ENCODE assay signal across 10 mouse cellular contexts in the genomic region with DNA sequence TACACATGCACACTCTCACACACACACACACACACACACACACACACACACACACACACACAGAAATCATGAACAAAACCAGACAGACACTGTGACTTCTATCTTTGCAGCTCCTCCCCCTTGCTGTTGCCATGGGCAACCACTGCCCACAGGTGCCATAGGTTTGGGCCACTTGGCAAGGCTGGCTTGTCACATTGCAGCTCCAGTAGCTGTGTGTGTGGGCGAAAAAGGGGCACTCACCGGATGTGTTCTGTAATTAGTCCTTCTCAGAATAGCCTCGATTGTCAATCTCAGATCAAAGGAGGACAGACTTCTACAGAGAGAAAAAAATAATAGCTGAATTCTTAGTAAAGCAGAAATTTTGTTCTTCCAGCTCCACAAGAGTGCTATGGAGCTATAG.
A peak's percentile ranks its signal among the peaks of the same experiment; 100 is the strongest.
DNase-seq lines count a peak whose midpoint lies in the region; ATAC-seq and TF ChIP-seq lines count a peak whose summit lies in the region.
"Had no signal": no experiment of that assay in that cellular context is flagged by ENCODE, and none has a peak within 500 bp of the region (broad histone marks: within the 10 kb centered on the region; RNA-seq: fewer than 3 reads in every experiment).

No protein-coding gene starts in this region.

- no peak overlapping the region for H3K4me3 ChIP-seq in kidney, embryonic 14.5 days (ENCODE audit: low read length)
- no peak overlapping the region for H3K4me3 ChIP-seq in kidney, adult 2 months (ENCODE audit: insufficient read depth, low read depth, low read length)
- H3K4me3 ChIP-seq: liver, embryonic 13.5 days had no signal

- H3K36me3 ChIP-seq in kidney, embryonic 14.5 days (ENCODE audit: control insufficient read depth, insufficient read depth, low read length): no peaks in the 10 kb centered on the region
- no peaks in the 10 kb centered on the region for H3K36me3 ChIP-seq in kidney, adult 2 months (ENCODE audit: control insufficient read depth, insufficient read depth, low read length)
- H3K36me3 ChIP-seq: liver, embryonic 13.5 days had no signal

- no peaks in the 10 kb centered on the region for H3K27me3 ChIP-seq in kidney, embryonic 14.5 days (ENCODE audit: control insufficient read depth, insufficient read depth, low read length)
- H3K27me3 ChIP-seq in kidney, adult 2 months (replicated peaks; ENCODE audit: control insufficient read depth, insufficient read depth, low read length): no peaks in the 10 kb centered on the region
- H3K27me3 ChIP-seq: liver, embryonic 13.5 days had no signal

- H3K27ac ChIP-seq in kidney, embryonic 14.5 days (ENCODE audit: low read depth, low read length): no peak overlapping the region
- H3K27ac ChIP-seq in kidney, adult 2 months (ENCODE audit: insufficient read depth, low read depth, low read length): no peak overlapping the region
- H3K27ac ChIP-seq: liver, embryonic 13.5 days had no signal

- ATAC-seq in activated CD4-positive, CD25-positive, alpha-beta regulatory T cell, adult 4 months: peak; percentile 94
- no peak for ATAC-seq in kidney, embryonic 14.5 days (ENCODE audit: low FRiP score, low TSS enrichment)

- TF ChIP-seq POLR2A in kidney, adult 2 months (IDR thresholded peaks at IDR 0.05; ENCODE audit: low read depth, low read length): no peak

- H3K9me3 ChIP-seq in kidney, embryonic 14.5 days (ENCODE audit: control insufficient read depth, low read length): no peaks in the 10 kb centered on the region
- H3K9me3 ChIP-seq: liver, embryonic 13.5 days had no signal

- H3K4me1 ChIP-seq in kidney, embryonic 14.5 days (ENCODE audit: control insufficient read depth, insufficient read depth, low read length): no peaks in the 10 kb centered on the region
- no peaks in the 10 kb centered on the region for H3K4me1 ChIP-seq in kidney, adult 2 months (ENCODE audit: control insufficient read depth, insufficient read depth, low read length)
- H3K4me1 ChIP-seq: liver, embryonic 13.5 days had no signal

- H3K4me2 ChIP-seq in kidney, embryonic 14.5 days (replicated peaks; ENCODE audit: low read depth, low read length): no peak overlapping the region
- H3K4me2 ChIP-seq: liver, embryonic 13.5 days had no signal

- no peak for TF ChIP-seq CTCF in kidney, adult 2 months (conservative IDR thresholded peaks at IDR 0.05; ENCODE audit: insufficient read depth, insufficient read length, low read depth, low read length)

- H3K9ac ChIP-seq in kidney, embryonic 14.5 days (ENCODE audit: low read depth, low read length): no peak overlapping the region
- H3K9ac ChIP-seq: liver, embryonic 13.5 days had no signal

- peak; percentile 13 to 18 for DNase-seq in kidney, postnatal 4 days
- no peak for DNase-seq in kidney, postnatal 14 days
- peak; percentile 15 to 36 for DNase-seq in layer of hippocampus, postnatal 10 days (ENCODE audit: low spot score in 2 of 2)
- DNase-seq in retina, postnatal 1 day: peak; percentile 90
- no peak for DNase-seq in kidney, adult 2 months
- DNase-seq in gastrocnemius, adult 18-20 months (ENCODE audit: low spot score): no peak
- DNase-seq: heart, postnatal 10 days; liver, embryonic 13.5 days had no signal

- 75% methylated on average over 3 of the region's 3 CpGs for WGBS in kidney, embryonic 14.5 days
- 67% methylated on average over 3 of the region's 3 CpGs for WGBS in kidney, adult 2 months

Comparison
In these comparisons a context has a peak if more than half of its experiments do, and no peak if none do; other contexts are left out.
1. DNase-seq: peak in kidney, postnatal 4 days (2 of 2), layer of hippocampus, postnatal 10 days (2 of 2) and retina, postnatal 1 day (single experiment); none in kidney, postnatal 14 days (single experiment), kidney, adult 2 months (single experiment) and gastrocnemius, adult 18-20 months (single experiment).